Mouse (Mus musculus) MEL (cell line): ENCODE data around the gene Fam171a2. TPM values are rescaled to one million over a fixed set of nuclear protein-coding genes. Genes with fewer than 3 reads are reported as not detected.
A peak's percentile ranks its signal among the peaks of the same experiment; 100 is the strongest.
"Not testable (repeated sequence)": the region's sequence is repeated elsewhere in the genome, so short reads cannot be mapped to it uniquely, and the experiment has no call there.

Experiments
- DNase-seq: peaks from one replicate; pipeline ENCODE4 v3.0.0; 2011; ENCODE audit warnings: low read depth, low spot score
- H3K27ac ChIP-seq: 2 replicates; pipeline ENCODE4 v1.5.1; 2012; ENCODE audit warnings: low read depth, mild to moderate bottlenecking, control low read depth, low read length, moderate library complexity; ENCODE audit not compliant: control insufficient read depth
- H3K27me3 ChIP-seq, 2 experiments: fragments of 150-350 bp in 1 of 2; sonication (generic) in 1 of 2; 2 replicates each; pipeline ENCODE4 v1.6.1; 2012; ENCODE audit warnings: low read length in 2 of 2, mild to moderate bottlenecking in 2 of 2, improper control_type of control experiment in 1 of 2, moderate library complexity in 1 of 2; ENCODE audit not compliant: insufficient read depth in 2 of 2, control insufficient read depth in 1 of 2
- H3K36me3 ChIP-seq, 2 experiments: 2 replicates each; pipeline ENCODE4 v1.6.1; 2012 to 2014; ENCODE audit warnings: low read length in 2 of 2, improper control_type of control experiment in 1 of 2, inconsistent platforms in 1 of 2, mild to moderate bottlenecking in 1 of 2; ENCODE audit not compliant: insufficient read depth in 2 of 2, control insufficient read depth in 1 of 2
- H3K4me1 ChIP-seq, 2 experiments: fragments of 150-350 bp in 1 of 2; sonication (generic) in 1 of 2; 2 replicates each; pipeline ENCODE4 v1.6.1; 2012; ENCODE audit warnings: low read length in 2 of 2, improper control_type of control experiment in 1 of 2, mild to moderate bottlenecking in 1 of 2; ENCODE audit not compliant: insufficient read depth in 2 of 2, control insufficient read depth in 1 of 2
- H3K4me3 ChIP-seq, 2 experiments: fragments of 150-350 bp in 1 of 2; sonication (generic) in 1 of 2; 2 replicates each; pipeline ENCODE4 v1.5.1; 2012; ENCODE audit warnings: low read depth in 2 of 2, low read length in 2 of 2, mild to moderate bottlenecking in 2 of 2, moderate library complexity in 2 of 2, control low read depth in 1 of 2, improper control_type of control experiment in 1 of 2; ENCODE audit not compliant: control insufficient read depth in 1 of 2, insufficient read depth in 1 of 2
- H3K79me2 ChIP-seq: 2 replicates; pipeline ENCODE4 v1.6.1; 2012; ENCODE audit warnings: mild to moderate bottlenecking, low read length, moderate library complexity; ENCODE audit not compliant: control insufficient read depth, poor library complexity, insufficient read depth
- H3K9ac ChIP-seq: 2 replicates; pipeline ENCODE4 v1.6.1; 2012; ENCODE audit warnings: low read depth, mild to moderate bottlenecking, control low read depth, low read length, moderate library complexity; ENCODE audit not compliant: control insufficient read depth, poor library complexity, severe bottlenecking
- H3K9me3 ChIP-seq: fragments of 150-350 bp; sonication (generic); replicated peaks from 2 replicates; pipeline ENCODE4 v1.6.1; 2012; ENCODE audit warnings: mild to moderate bottlenecking, low read length, improper control_type of control experiment, moderate library complexity; ENCODE audit not compliant: insufficient read depth
- TBP ChIP-seq: IDR thresholded peaks from 2 replicates; pipeline ENCODE4 v1.8.0; 2011; ENCODE audit warnings: low read depth, low read length, improper control_type of control experiment
- ZNF384 ChIP-seq: IDR thresholded peaks from 2 replicates; pipeline ENCODE4 v1.6.1; 2012; ENCODE audit warnings: low read depth, mild to moderate bottlenecking, inconsistent platforms, low read length, improper control_type of control experiment
- polyA plus RNA-seq, 2 experiments: library from polyadenylated mRNA; stranded (reverse) in 1 of 2; unstranded in 1 of 2; fragments of >175 nt in 1 of 2; fragments of >200 nt in 1 of 2; gene quantifications; 2 replicates each; pipeline versions ENCODE4 v1.2.1 to v1.2.4; 2012; ENCODE audit warnings: low replicate concordance in 2 of 2, low read depth in 1 of 2; ENCODE audit not compliant: insufficient read length in 2 of 2, insufficient read depth in 1 of 2, missing spikeins in 1 of 2
- total RNA-seq: library from RNA; depleted of rRNA; stranded (reverse); fragments of 300-350 nt; gene quantifications from 2 replicates; pipeline ENCODE4 v1.2.3, GENCODE M21; 2012; rRNA removed

Fam171a2 gene
- total and polyA plus RNA-seq, 3 experiments, result 2.0 to 8.8 TPM; not detected in 1

DNA sequence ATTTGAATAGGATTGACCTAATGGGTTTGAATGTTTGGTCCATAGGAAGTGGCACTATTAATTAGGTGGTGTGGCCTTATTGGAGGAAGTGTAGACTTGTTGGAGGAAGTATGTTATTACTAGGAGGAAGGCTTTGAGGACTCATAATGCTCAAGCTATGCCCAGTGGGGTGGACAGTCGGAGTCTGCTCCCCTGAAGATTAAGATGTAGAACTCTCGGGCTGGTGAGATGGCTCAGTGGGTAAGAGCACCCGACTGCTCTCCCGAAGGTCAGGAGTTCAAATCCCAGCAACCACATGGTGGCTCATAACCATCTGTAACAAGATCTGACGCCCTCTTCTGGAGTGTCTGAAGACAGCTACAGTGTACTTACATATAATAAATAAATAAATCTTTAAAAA is 58.0 kb downstream of the Fam171a2 start:
- H3K79me2 ChIP-seq, H3K4me1 ChIP-seq, DNase-seq, H3K9ac ChIP-seq, H3K27ac ChIP-seq, H3K9me3 ChIP-seq, H3K36me3 ChIP-seq, H3K4me3 ChIP-seq: not testable (repeated sequence)
- TF ChIP-seq TBP (0 out of 2 replicates have a peak, but pooled peaks have one; percentile 52), ZNF384 (0 out of 2 replicates have a peak, but pooled peaks have one; percentile 7)
- H3K27me3 ChIP-seq, result peaks cover 16 to 37% of the 10 kb centered on the region in 2 experiments

Other genes starting within 250 kb of the Fam171a2 start
- 9.1 and 10.4 TPM in 2 replicates for gene Hdac5, start 217.5 kb downstream of the Fam171a2 start, total RNA-seq
- gene Hdac5, start 217.5 kb downstream of the Fam171a2 start, polyA plus RNA-seq, result 10 to 100 TPM in 1 of 2 experiments, not detected in 1; 29.3 TPM
- 19.5 and 20.0 TPM in 2 replicates for gene BC030867, start 198.8 kb downstream of the Fam171a2 start, total RNA-seq
- gene BC030867, start 198.8 kb downstream of the Fam171a2 start, polyA plus RNA-seq, result 10 to 100 TPM; 36.2 to 51.7 TPM
- gene Asb16, start 178.9 kb downstream of the Fam171a2 start, total RNA-seq, result 3.9 and 4.4 TPM in 2 replicates
- 1 to 10 TPM in 1 of 2 experiments, not detected in 1; 8.5 TPM for gene Asb16, start 178.9 kb downstream of the Fam171a2 start, polyA plus RNA-seq
- 27.0 and 29.3 TPM in 2 replicates for gene Tmub2, start 162.8 kb downstream of the Fam171a2 start, total RNA-seq
- 10 to 100 TPM in 1 of 2 experiments, not detected in 1; 40.5 TPM for gene Tmub2, start 162.8 kb downstream of the Fam171a2 start, polyA plus RNA-seq
- 40.5 and 46.7 TPM in 2 replicates for gene Atxn7l3, start 151.1 kb downstream of the Fam171a2 start, total RNA-seq
- 10 to 100 TPM; 39.4 to 53.0 TPM for gene Atxn7l3, start 151.1 kb downstream of the Fam171a2 start, polyA plus RNA-seq
- 151 and 189 TPM in 2 replicates for gene Ubtf, start 127.9 kb downstream of the Fam171a2 start, total RNA-seq
- gene Ubtf, start 127.9 kb downstream of the Fam171a2 start, polyA plus RNA-seq, result 100 to 1,000 TPM in 1 of 2 experiments, 10 to 100 TPM in 1; 76.5 to 145 TPM
- gene Slc4a1, start 81.5 kb downstream of the Fam171a2 start, total RNA-seq, result 0.23 and 0.36 TPM in 2 replicates
- under 1 TPM in 1 of 2 experiments, not detected in 1; 0.35 TPM for gene Slc4a1, start 81.5 kb downstream of the Fam171a2 start, polyA plus RNA-seq
- gene Rundc3a, start 54.3 kb downstream of the Fam171a2 start, total RNA-seq, result 0.39 and 0.42 TPM in 2 replicates
- 1 to 10 TPM in 1 of 2 experiments, not detected in 1; 2.1 TPM for gene Rundc3a, start 54.3 kb downstream of the Fam171a2 start, polyA plus RNA-seq
- gene Slc25a39, start 39.7 kb downstream of the Fam171a2 start, total RNA-seq, result 174 and 183 TPM in 2 replicates
- 100 to 1,000 TPM in 1 of 2 experiments, not detected in 1; 325 TPM for gene Slc25a39, start 39.7 kb downstream of the Fam171a2 start, polyA plus RNA-seq
- gene Grn, start 17.4 kb downstream of the Fam171a2 start, total RNA-seq, result 14.5 and 14.7 TPM in 2 replicates
- 10 to 100 TPM in 1 of 2 experiments, not detected in 1; 42.1 TPM for gene Grn, start 17.4 kb downstream of the Fam171a2 start, polyA plus RNA-seq
- 8.3 and 10.7 TPM in 2 replicates for gene Itga2b, start 22.4 kb upstream of the Fam171a2 start, total RNA-seq
- 10 to 100 TPM in 1 of 2 experiments, not detected in 1; 55.7 TPM for gene Itga2b, start 22.4 kb upstream of the Fam171a2 start, polyA plus RNA-seq
- 17.9 and 20.3 TPM in 2 replicates for gene Gpatch8, start 108.7 kb upstream of the Fam171a2 start, total RNA-seq
- 10 to 100 TPM; 25.8 to 29.7 TPM for gene Gpatch8, start 108.7 kb upstream of the Fam171a2 start, polyA plus RNA-seq
- gene Gm11627, start 131.8 kb upstream of the Fam171a2 start, total RNA-seq, result 0.33 and 0.35 TPM in 2 replicates
- under 1 TPM in 1 of 2 experiments, not detected in 1; 0.13 TPM for gene Gm11627, start 131.8 kb upstream of the Fam171a2 start, polyA plus RNA-seq
- not detected in 2 replicates for gene Fzd2, start 156.7 kb upstream of the Fam171a2 start, total RNA-seq
- not detected for gene Fzd2, start 156.7 kb upstream of the Fam171a2 start, polyA plus RNA-seq
- not detected in 2 replicates for gene Meioc, start 216.0 kb upstream of the Fam171a2 start, total RNA-seq
- gene Meioc, start 216.0 kb upstream of the Fam171a2 start, polyA plus RNA-seq, result under 1 TPM in 1 of 2 experiments, not detected in 1; 0.06 TPM